Mouse (Mus musculus): Measurements from ENCODE around the gene Samsn1. TPM values are rescaled to one million over a fixed set of nuclear protein-coding genes. Genes with fewer than 3 reads are reported as not detected.
"Not testable (repeated sequence)": the region's sequence is repeated elsewhere in the genome, so short reads cannot be mapped to it uniquely, and the experiment has no call there.

Samsn1 gene
- total and polyA plus RNA-seq, 3 experiments: 0.62 to 0.76 (median 0.68) TPM

GRCm38 (mm10) chr16:75831390-75831789, 190.7 kb downstream of the Samsn1 start:
- no peaks in the 10 kb centered on the region for H3K36me3 ChIP-seq (ENCODE audit: control insufficient read depth, insufficient read depth, low read length)
- no peaks in the 10 kb centered on the region for H3K4me1 ChIP-seq (ENCODE audit: control insufficient read depth, insufficient read depth, low read length)
- H3K4me3 ChIP-seq: no peak overlapping the region
- WGBS: 29% methylated on average over 4 of the region's 4 CpGs
- H3K79me2 ChIP-seq (replicated peaks; ENCODE audit: control insufficient read depth, insufficient read depth, low read length): no peaks in the 10 kb centered on the region
- no peak for DNase-seq
- no peak overlapping the region for H3K9ac ChIP-seq (ENCODE audit: low read depth, low read length)
- TF ChIP-seq CTCF (IDR thresholded peaks at IDR 0.05): no peak
- TF ChIP-seq EP300 (IDR thresholded peaks at IDR 0.05; ENCODE audit: insufficient read depth, low read depth, low read length): no peak
- TF ChIP-seq POLR2A (IDR thresholded peaks at IDR 0.05; ENCODE audit: insufficient read depth, low read depth, low read length): no peak
- no peak overlapping the region for H3K27ac ChIP-seq
- intact Hi-C loops (cut with DNase I): no loop called here
- no peaks in the 10 kb centered on the region for H3K27me3 ChIP-seq (ENCODE audit: control insufficient read depth, insufficient read depth, low read length)

- not testable (repeated sequence) for H3K27me3 ChIP-seq (ENCODE audit: control insufficient read depth, insufficient read depth, low read length)
Observed at GRCm38 (mm10) chr16:75826949-75827348, 195.1 kb downstream of the Samsn1 start.

GRCm38 (mm10) chr16:75826498-75826897, 195.6 kb downstream of the Samsn1 start:
- no peak for DNase-seq
- H3K79me2 ChIP-seq (replicated peaks; ENCODE audit: control insufficient read depth, insufficient read depth, low read length): no peaks in the 10 kb centered on the region
- intact Hi-C loops (cut with DNase I): no loop called here
- no peaks in the 10 kb centered on the region for H3K4me1 ChIP-seq (ENCODE audit: control insufficient read depth, insufficient read depth, low read length)
- H3K27ac ChIP-seq: no peak overlapping the region
- no peak overlapping the region for H3K9ac ChIP-seq (ENCODE audit: low read depth, low read length)
- H3K4me3 ChIP-seq: no peak overlapping the region
- H3K36me3 ChIP-seq (ENCODE audit: control insufficient read depth, insufficient read depth, low read length): no peaks in the 10 kb centered on the region
- TF ChIP-seq POLR2A (IDR thresholded peaks at IDR 0.05; ENCODE audit: insufficient read depth, low read depth, low read length) (no peak), CTCF (IDR thresholded peaks at IDR 0.05) (no peak), EP300 (IDR thresholded peaks at IDR 0.05; ENCODE audit: insufficient read depth, low read depth, low read length) (no peak)
- H3K27me3 ChIP-seq (ENCODE audit: control insufficient read depth, insufficient read depth, low read length): no peaks in the 10 kb centered on the region

More at GRCm38 (mm10) chr16:75826949-75827348, 195.1 kb downstream of the Samsn1 start:
- H3K36me3 ChIP-seq (ENCODE audit: control insufficient read depth, insufficient read depth, low read length); H3K4me1 ChIP-seq (ENCODE audit: control insufficient read depth, insufficient read depth, low read length); H3K27ac ChIP-seq; H3K79me2 ChIP-seq (replicated peaks; ENCODE audit: control insufficient read depth, insufficient read depth, low read length); intact Hi-C loops (cut with DNase I); DNase-seq; H3K4me3 ChIP-seq; H3K9ac ChIP-seq (ENCODE audit: low read depth, low read length): not testable (repeated sequence)

- no peak for DNase-seq
- Histone ChIP-seq H3K4me3 (no peak overlapping the region), H3K27me3 (ENCODE audit: control insufficient read depth, insufficient read depth, low read length) (no peaks in the 10 kb centered on the region), H3K36me3 (ENCODE audit: control insufficient read depth, insufficient read depth, low read length) (no peaks in the 10 kb centered on the region), H3K79me2 (replicated peaks; ENCODE audit: control insufficient read depth, insufficient read depth, low read length) (no peaks in the 10 kb centered on the region), H3K27ac (no peak overlapping the region), H3K9ac (ENCODE audit: low read depth, low read length) (no peak overlapping the region), H3K4me1 (ENCODE audit: control insufficient read depth, insufficient read depth, low read length) (no peaks in the 10 kb centered on the region)
- WGBS: 74% methylated on average over 6 of the region's 6 CpGs
- TF ChIP-seq POLR2A (IDR thresholded peaks at IDR 0.05; ENCODE audit: insufficient read depth, low read depth, low read length) (no peak), EP300 (IDR thresholded peaks at IDR 0.05; ENCODE audit: insufficient read depth, low read depth, low read length) (no peak), CTCF (IDR thresholded peaks at IDR 0.05) (no peak)
- intact Hi-C loops (cut with DNase I): no loop called here
Observed at GRCm38 (mm10) chr16:75823226-75823625, 198.9 kb downstream of the Samsn1 start.

- H3K27me3 ChIP-seq (ENCODE audit: control insufficient read depth, insufficient read depth, low read length): no peaks in the 10 kb centered on the region
- intact Hi-C loops (cut with DNase I): no loop called here
- TF ChIP-seq CTCF (IDR thresholded peaks at IDR 0.05) (no peak), POLR2A (IDR thresholded peaks at IDR 0.05; ENCODE audit: insufficient read depth, low read depth, low read length) (no peak), EP300 (IDR thresholded peaks at IDR 0.05; ENCODE audit: insufficient read depth, low read depth, low read length) (no peak)
- no peaks in the 10 kb centered on the region for H3K36me3 ChIP-seq (ENCODE audit: control insufficient read depth, insufficient read depth, low read length)
- DNase-seq: no peak
- H3K79me2 ChIP-seq (replicated peaks; ENCODE audit: control insufficient read depth, insufficient read depth, low read length): no peaks in the 10 kb centered on the region
- no peak overlapping the region for H3K27ac ChIP-seq
- H3K4me3 ChIP-seq: no peak overlapping the region
- WGBS: 76% methylated on average over 3 of the region's 3 CpGs
- H3K4me1 ChIP-seq (ENCODE audit: control insufficient read depth, insufficient read depth, low read length): no peaks in the 10 kb centered on the region
- H3K9ac ChIP-seq (ENCODE audit: low read depth, low read length): no peak overlapping the region
Observed at GRCm38 (mm10) chr16:75820963-75821362, 201.1 kb downstream of the Samsn1 start.
